Mouse (Mus musculus) cortical plate, adult 2 months (tissue): Measurements from ENCODE around the gene Pomc.

Experiments
- CTCF ChIP-seq: fragments of 200-500 bp; IDR thresholded peaks from 2 replicates; pipeline ENCODE4 v1.5.1; 2011; ENCODE audit warnings: mild to moderate bottlenecking, control low read depth, low read length; ENCODE audit not compliant: insufficient read depth; ENCODE audit errors: extremely low read depth
- POLR2A ChIP-seq: fragments of 200-500 bp; IDR thresholded peaks from 2 replicates; pipeline ENCODE4 v1.6.1; 2011; ENCODE audit warnings: mild to moderate bottlenecking, low read length, control low read depth; ENCODE audit not compliant: insufficient read depth; ENCODE audit errors: extremely low read depth

DNA sequence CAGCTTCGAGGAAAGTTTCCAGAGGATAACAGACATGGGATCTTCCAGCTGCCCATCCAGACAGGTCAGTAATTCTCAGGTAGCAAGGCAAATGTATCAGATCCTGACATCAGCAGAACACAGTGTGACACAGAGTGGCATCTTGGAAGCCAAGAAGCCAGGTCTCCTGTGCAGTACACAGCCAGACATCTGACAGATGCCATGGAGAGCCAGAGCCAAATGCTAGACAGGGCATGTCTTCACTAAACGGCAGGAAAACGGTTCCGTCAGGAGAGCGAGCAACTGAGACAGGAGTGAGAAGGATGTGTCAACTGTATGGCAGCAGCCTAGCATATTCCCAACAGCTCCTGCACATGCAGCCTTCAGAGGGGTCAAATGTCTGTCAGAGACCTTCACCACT lies 45.7 kb downstream of the Pomc start:
- TF ChIP-seq CTCF (no peak), POLR2A (no peak)
